In the genomic region with DNA sequence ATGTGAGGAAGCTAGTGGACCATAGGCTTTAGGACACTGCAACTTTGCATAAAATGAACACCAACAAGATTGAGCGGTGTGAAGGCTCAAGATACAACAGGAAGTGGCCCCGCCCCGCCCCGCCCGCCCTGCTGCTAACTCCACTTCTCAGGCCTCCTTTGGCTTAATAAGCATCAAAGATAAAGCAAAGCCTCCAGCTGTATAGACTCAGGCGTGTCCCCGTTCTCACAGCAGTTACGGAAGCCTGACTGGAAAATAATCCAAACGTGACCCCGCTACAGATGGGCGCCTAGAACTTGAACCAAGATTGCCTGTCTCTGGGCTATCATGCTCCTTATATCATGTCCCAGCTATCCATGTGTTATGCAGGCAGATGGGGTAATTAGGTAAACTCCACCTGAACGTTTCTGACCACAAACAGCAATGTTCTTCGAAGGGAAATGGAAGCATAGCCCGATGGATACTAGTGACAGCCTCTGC, we compare ENCODE assay signal across 19 mouse cellular contexts.
DNase-seq lines count a peak whose midpoint lies in the region; ATAC-seq and TF ChIP-seq lines count a peak whose summit lies in the region.
"Had no signal": no experiment of that assay in that cellular context is flagged by ENCODE, and none has a peak within 500 bp of the region (broad histone marks: within the 10 kb centered on the region; RNA-seq: fewer than 3 reads in every experiment).

No protein-coding gene starts in this region.

- peaks cover 22% of the 10 kb centered on the region; the same call in 1 of the 2 replicates for H3K36me3 ChIP-seq in intestine, embryonic 14.5 days (ENCODE audit: control insufficient read depth, insufficient read depth, low read length)
- 0 out of 2 replicates have a peak, but pooled peaks cover 5% of the 10 kb centered on the region for H3K36me3 ChIP-seq in intestine, embryonic 16.5 days (ENCODE audit: control insufficient read depth, insufficient read depth, low read length)
- no peaks in the 10 kb centered on the region for H3K36me3 ChIP-seq in liver, embryonic 14.5 days (replicated peaks; ENCODE audit: control insufficient read depth, insufficient read depth, low read depth)
- no peaks in the 10 kb centered on the region; the same call in 1 of the 2 replicates for H3K36me3 ChIP-seq in stomach, postnatal 0 days (ENCODE audit: control insufficient read depth, insufficient read depth, low read length)

- 93% methylated on average over 14 of the region's 14 CpGs for WGBS in intestine, embryonic 14.5 days
- 86% methylated on average over 14 of the region's 14 CpGs for WGBS in intestine, embryonic 16.5 days
- WGBS in liver, embryonic 14.5 days (ENCODE audit: insufficient replicate concordance) = 25% methylated on average over 14 of the region's 14 CpGs
- 80% methylated on average over 14 of the region's 14 CpGs for WGBS in stomach, postnatal 0 days

- ATAC-seq in intestine, embryonic 14.5 days (replicated peaks; ENCODE audit: low FRiP score, low TSS enrichment, low read depth) = no peak
- ATAC-seq in intestine, embryonic 16.5 days = no peak
- ATAC-seq in erythroid progenitor cell, adult 5-6 weeks (replicated peaks; ENCODE audit: low FRiP score, poor library complexity, severe bottlenecking) = peak; percentile 73; the same call in 1 of the 2 replicates
- ATAC-seq in liver, embryonic 14.5 days (ENCODE audit: insufficient read depth) = peak; percentile 74
- ATAC-seq in stomach, postnatal 0 days (ENCODE audit: low FRiP score, low TSS enrichment) = peak; percentile 47; the same call in 1 of the 2 replicates

- H3K9me3 ChIP-seq in intestine, embryonic 14.5 days (ENCODE audit: control insufficient read depth, low read length) = no peaks in the 10 kb centered on the region
- H3K9me3 ChIP-seq in intestine, embryonic 16.5 days (ENCODE audit: control insufficient read depth, low read length) = no peaks in the 10 kb centered on the region
- H3K9me3 ChIP-seq in liver, embryonic 14.5 days (ENCODE audit: control insufficient read depth, low read length) = no peaks in the 10 kb centered on the region
- H3K9me3 ChIP-seq in stomach, postnatal 0 days (ENCODE audit: control insufficient read depth, low read length) = no peaks in the 10 kb centered on the region
- H3K9me3 ChIP-seq: hindbrain, embryonic 12.5 days; limb, embryonic 13.5 days; megakaryocyte, embryonic 14.5 days had no signal

- H3K4me3 ChIP-seq in intestine, embryonic 14.5 days (ENCODE audit: low read depth, low read length) = no peak overlapping the region
- H3K4me3 ChIP-seq in intestine, embryonic 16.5 days (ENCODE audit: low read length) = no peak overlapping the region
- H3K4me3 ChIP-seq in liver, embryonic 14.5 days (ENCODE audit: insufficient read depth in 1 of 2, low read depth in 2 of 2, low read length in 2 of 2) = no peak overlapping the region
- H3K4me3 ChIP-seq in stomach, postnatal 0 days (ENCODE audit: low read depth, low read length) = no peak overlapping the region
- H3K4me3 ChIP-seq: gastrocnemius, adult 2 months; hindbrain, embryonic 12.5 days; limb, embryonic 13.5 days had no signal

- no peak overlapping the region for H3K4me2 ChIP-seq in intestine, embryonic 14.5 days (ENCODE audit: low read length)
- no peak overlapping the region for H3K4me2 ChIP-seq in intestine, embryonic 16.5 days (ENCODE audit: low read depth, low read length)
- H3K4me2 ChIP-seq in liver, embryonic 14.5 days (ENCODE audit: low read depth) = peak overlapping the region; percentile 12; the same call in 1 of the 2 replicates
- no peak overlapping the region for H3K4me2 ChIP-seq in stomach, postnatal 0 days (replicated peaks; ENCODE audit: low read depth)
- H3K4me2 ChIP-seq: hindbrain, embryonic 12.5 days; limb, embryonic 13.5 days had no signal

- H3K4me1 ChIP-seq in intestine, embryonic 14.5 days (replicated peaks; ENCODE audit: control insufficient read depth, insufficient read depth, low read length) = no peaks in the 10 kb centered on the region
- H3K4me1 ChIP-seq in intestine, embryonic 16.5 days (ENCODE audit: control insufficient read depth, insufficient read depth, low read length) = no peaks in the 10 kb centered on the region
- H3K4me1 ChIP-seq in liver, embryonic 14.5 days (replicated peaks; ENCODE audit: control insufficient read depth in 2 of 2, insufficient read depth in 2 of 2, low read length in 1 of 2) = peaks cover 0 to 6% of the 10 kb centered on the region in 2 experiments; a peak in 3 of 4 replicates
- no peaks in the 10 kb centered on the region for H3K4me1 ChIP-seq in stomach, postnatal 0 days (replicated peaks; ENCODE audit: control insufficient read depth, insufficient read depth)

- no peak for TF ChIP-seq EP300 in liver, embryonic 14.5 days (IDR thresholded peaks at IDR 0.05; ENCODE audit: low read depth)
- no peak for TF ChIP-seq EP300 in stomach, postnatal 0 days (optimal IDR thresholded peaks at IDR 0.05)

- no peak for TF ChIP-seq CTCF in liver, embryonic 14.5 days (IDR thresholded peaks at IDR 0.05; ENCODE audit: low read depth)
- no peak for TF ChIP-seq CTCF in stomach, postnatal 0 days (IDR thresholded peaks at IDR 0.05; ENCODE audit: low read depth)

- H3K27ac ChIP-seq in intestine, embryonic 14.5 days (ENCODE audit: low read depth) = no peak overlapping the region
- no peak overlapping the region for H3K27ac ChIP-seq in intestine, embryonic 16.5 days (ENCODE audit: low read length)
- no peak overlapping the region for H3K27ac ChIP-seq in liver, embryonic 14.5 days
- H3K27ac ChIP-seq in stomach, postnatal 0 days (replicated peaks) = no peak overlapping the region
- H3K27ac ChIP-seq: gastrocnemius, adult 2 months; hindbrain, embryonic 12.5 days; limb, embryonic 13.5 days had no signal

- H3K27me3 ChIP-seq in intestine, embryonic 14.5 days (replicated peaks; ENCODE audit: control insufficient read depth, insufficient read depth, low read length) = no peaks in the 10 kb centered on the region
- no peaks in the 10 kb centered on the region for H3K27me3 ChIP-seq in intestine, embryonic 16.5 days (replicated peaks; ENCODE audit: control insufficient read depth, insufficient read depth, low read length)
- no peaks in the 10 kb centered on the region for H3K27me3 ChIP-seq in liver, embryonic 14.5 days (ENCODE audit: control insufficient read depth, insufficient read depth, low read length)
- H3K27me3 ChIP-seq in stomach, postnatal 0 days (ENCODE audit: control insufficient read depth, insufficient read depth, low read length) = no peaks in the 10 kb centered on the region
- H3K27me3 ChIP-seq: hindbrain, embryonic 12.5 days; megakaryocyte, embryonic 14.5 days had no signal

- no peak overlapping the region for H3K9ac ChIP-seq in intestine, embryonic 14.5 days (ENCODE audit: low read length)
- no peak overlapping the region for H3K9ac ChIP-seq in intestine, embryonic 16.5 days (ENCODE audit: low read depth, low read length)
- H3K9ac ChIP-seq in liver, embryonic 14.5 days (replicated peaks) = no peak overlapping the region
- H3K9ac ChIP-seq in stomach, postnatal 0 days (ENCODE audit: low read length) = no peak overlapping the region
- H3K9ac ChIP-seq: hindbrain, embryonic 12.5 days; limb, embryonic 13.5 days had no signal

- peak; percentile 43 for DNase-seq in intestine, embryonic 14.5 days (ENCODE audit: low spot score)
- DNase-seq in liver, embryonic 14.5 days (ENCODE audit: low read depth in 3 of 3, low spot score in 3 of 3) = peak; percentile 27 to 64 (median 58)
- peak; percentile 34 for DNase-seq in stomach, postnatal 0 days (ENCODE audit: low spot score)
- no peak for DNase-seq in layer of hippocampus, adult 9-10 months (ENCODE audit: low spot score)
- DNase-seq in kidney, adult 18-20 months = no peak
- DNase-seq in embryo, embryonic 9.5 days (ENCODE audit: extremely low spot score) = no peak
- DNase-seq: cerebellum, adult 11 months; cerebellum, postnatal 25 days; gastrocnemius, adult 2 months; heart, adult 18-20 months; heart, postnatal 10 days; kidney, adult 2 months; kidney, postnatal 14 days; right cerebral cortex, postnatal 25 days had no signal

Comparison
In these comparisons a context has a peak if more than half of its experiments do, and no peak if none do; other contexts are left out.
1. ATAC-seq: peak in erythroid progenitor cell, adult 5-6 weeks (single experiment), liver, embryonic 14.5 days (single experiment) and stomach, postnatal 0 days (single experiment); none in intestine, embryonic 14.5 days (single experiment) and intestine, embryonic 16.5 days (single experiment).
2. DNase-seq: peak in intestine, embryonic 14.5 days (single experiment), liver, embryonic 14.5 days (3 of 3) and stomach, postnatal 0 days (single experiment); none in layer of hippocampus, adult 9-10 months (single experiment), kidney, adult 18-20 months (single experiment) and embryo, embryonic 9.5 days (single experiment).